Mouse (Mus musculus) MEL (cell line): ENCODE measurements around the gene Pou5f1. TPM values are rescaled to one million over a fixed set of nuclear protein-coding genes. Genes with fewer than 3 reads are reported as not detected.

Experiments used
- DNase-seq: peaks from one replicate; pipeline ENCODE4 v3.0.0; 2011; ENCODE audit warnings: low read depth, low spot score
- H3K27ac ChIP-seq: 2 replicates; pipeline ENCODE4 v1.5.1; 2012; ENCODE audit warnings: low read depth, mild to moderate bottlenecking, control low read depth, low read length, moderate library complexity; ENCODE audit not compliant: control insufficient read depth
- H3K27me3 ChIP-seq, 2 experiments: fragments of 150-350 bp in 1 of 2; sonication (generic) in 1 of 2; 2 replicates each; pipeline ENCODE4 v1.6.1; 2012; ENCODE audit warnings: low read length in 2 of 2, mild to moderate bottlenecking in 2 of 2, improper control_type of control experiment in 1 of 2, moderate library complexity in 1 of 2; ENCODE audit not compliant: insufficient read depth in 2 of 2, control insufficient read depth in 1 of 2
- H3K36me3 ChIP-seq, 2 experiments: 2 replicates each; pipeline ENCODE4 v1.6.1; 2012 to 2014; ENCODE audit warnings: low read length in 2 of 2, improper control_type of control experiment in 1 of 2, inconsistent platforms in 1 of 2, mild to moderate bottlenecking in 1 of 2; ENCODE audit not compliant: insufficient read depth in 2 of 2, control insufficient read depth in 1 of 2
- H3K4me1 ChIP-seq, 2 experiments: fragments of 150-350 bp in 1 of 2; sonication (generic) in 1 of 2; 2 replicates each; pipeline ENCODE4 v1.6.1; 2012; ENCODE audit warnings: low read length in 2 of 2, improper control_type of control experiment in 1 of 2, mild to moderate bottlenecking in 1 of 2; ENCODE audit not compliant: insufficient read depth in 2 of 2, control insufficient read depth in 1 of 2
- H3K4me3 ChIP-seq, 2 experiments: fragments of 150-350 bp in 1 of 2; sonication (generic) in 1 of 2; 2 replicates each; pipeline ENCODE4 v1.5.1; 2012; ENCODE audit warnings: low read depth in 2 of 2, low read length in 2 of 2, mild to moderate bottlenecking in 2 of 2, moderate library complexity in 2 of 2, control low read depth in 1 of 2, improper control_type of control experiment in 1 of 2; ENCODE audit not compliant: control insufficient read depth in 1 of 2, insufficient read depth in 1 of 2
- H3K79me2 ChIP-seq: 2 replicates; pipeline ENCODE4 v1.6.1; 2012; ENCODE audit warnings: mild to moderate bottlenecking, low read length, moderate library complexity; ENCODE audit not compliant: control insufficient read depth, poor library complexity, insufficient read depth
- H3K9ac ChIP-seq: 2 replicates; pipeline ENCODE4 v1.6.1; 2012; ENCODE audit warnings: low read depth, mild to moderate bottlenecking, control low read depth, low read length, moderate library complexity; ENCODE audit not compliant: control insufficient read depth, poor library complexity, severe bottlenecking
- H3K9me3 ChIP-seq: fragments of 150-350 bp; sonication (generic); replicated peaks from 2 replicates; pipeline ENCODE4 v1.6.1; 2012; ENCODE audit warnings: mild to moderate bottlenecking, low read length, improper control_type of control experiment, moderate library complexity; ENCODE audit not compliant: insufficient read depth
- EP300 ChIP-seq, 2 experiments: IDR thresholded peaks; 2 replicates each; pipeline ENCODE4 v1.6.1; 2011; ENCODE audit warnings: improper control_type of control experiment in 2 of 2, low read length in 2 of 2, low read depth in 1 of 2, mild to moderate bottlenecking in 1 of 2
- ETS1 ChIP-seq: IDR thresholded peaks from 2 replicates; pipeline ENCODE4 v1.6.1; 2012; ENCODE audit warnings: low read depth, mild to moderate bottlenecking, inconsistent platforms, low read length, improper control_type of control experiment, moderate library complexity
- HCFC1 ChIP-seq: IDR thresholded peaks from 2 replicates; pipeline ENCODE4 v1.6.1; 2012; ENCODE audit warnings: low read depth, mild to moderate bottlenecking, inconsistent platforms, low read length, improper control_type of control experiment, moderate library complexity
- MAFK ChIP-seq: IDR thresholded peaks from 2 replicates; pipeline ENCODE4 v1.6.1; 2011; ENCODE audit warnings: low read depth, mild to moderate bottlenecking, low read length, improper control_type of control experiment, borderline replicate concordance
- MAX ChIP-seq: IDR thresholded peaks from 2 replicates; pipeline ENCODE4 v1.6.1; 2011; ENCODE audit warnings: low read length, improper control_type of control experiment
- MXI1 ChIP-seq: IDR thresholded peaks from 2 replicates; pipeline ENCODE4 v1.6.1; 2011; ENCODE audit warnings: mild to moderate bottlenecking, low read depth, low read length, improper control_type of control experiment
- MYB ChIP-seq: IDR thresholded peaks from 2 replicates; pipeline ENCODE4 v1.6.1; 2011; ENCODE audit warnings: mild to moderate bottlenecking, low read depth, low read length, improper control_type of control experiment
- NELFE ChIP-seq: IDR thresholded peaks from 2 replicates; pipeline ENCODE4 v1.6.1; 2011; ENCODE audit warnings: low read depth, low read length, improper control_type of control experiment
- NRF1 ChIP-seq: IDR thresholded peaks from 2 replicates; pipeline ENCODE4 v1.6.1; 2014; ENCODE audit warnings: low read depth, mild to moderate bottlenecking, inconsistent platforms, low read length, improper control_type of control experiment, moderate library complexity; ENCODE audit not compliant: poor library complexity, insufficient read depth, severe bottlenecking
- POLR2A ChIP-seq, 2 experiments: IDR thresholded peaks; 2 replicates each; pipeline ENCODE4 v1.6.1; 2011 to 2012; ENCODE audit warnings: low read length in 2 of 2, mild to moderate bottlenecking in 2 of 2, control low read depth in 1 of 2, improper control_type of control experiment in 1 of 2, low read depth in 1 of 2, moderate library complexity in 1 of 2; ENCODE audit not compliant: control insufficient read depth in 1 of 2, insufficient read depth in 1 of 2, poor library complexity in 1 of 2
- RCOR1 ChIP-seq: IDR thresholded peaks from 2 replicates; pipeline ENCODE4 v1.6.1; 2012; ENCODE audit warnings: low read depth, mild to moderate bottlenecking, inconsistent platforms, low read length, improper control_type of control experiment
- SMC3 ChIP-seq: IDR thresholded peaks from 2 replicates; pipeline ENCODE4 v1.6.1; 2011; ENCODE audit warnings: low read depth, low read length, improper control_type of control experiment
- TCF12 ChIP-seq: IDR thresholded peaks from 2 replicates; pipeline ENCODE4 v1.6.1; 2014; ENCODE audit warnings: low read depth, mild to moderate bottlenecking, inconsistent platforms, low read length, improper control_type of control experiment, moderate library complexity
- UBTF ChIP-seq: IDR thresholded peaks from 2 replicates; pipeline ENCODE4 v1.6.1; 2012; ENCODE audit warnings: low read depth, mild to moderate bottlenecking, inconsistent platforms, low read length, improper control_type of control experiment, moderate library complexity, borderline replicate concordance; ENCODE audit not compliant: insufficient read depth
- USF2 ChIP-seq, 2 experiments: IDR thresholded peaks; 2 replicates each; pipeline ENCODE4 v1.6.1; 2011 to 2012; ENCODE audit warnings: improper control_type of control experiment in 2 of 2, low read length in 2 of 2, borderline replicate concordance in 1 of 2, inconsistent platforms in 1 of 2, low read depth in 1 of 2, mild to moderate bottlenecking in 1 of 2; ENCODE audit not compliant: insufficient read depth in 1 of 2
- polyA plus RNA-seq, 2 experiments: library from polyadenylated mRNA; stranded (reverse) in 1 of 2; unstranded in 1 of 2; fragments of >175 nt in 1 of 2; fragments of >200 nt in 1 of 2; gene quantifications; 2 replicates each; pipeline versions ENCODE4 v1.2.1 to v1.2.4; 2012; ENCODE audit warnings: low replicate concordance in 2 of 2, low read depth in 1 of 2; ENCODE audit not compliant: insufficient read length in 2 of 2, insufficient read depth in 1 of 2, missing spikeins in 1 of 2
- total RNA-seq: library from RNA; depleted of rRNA; stranded (reverse); fragments of 300-350 nt; gene quantifications from 2 replicates; pipeline ENCODE4 v1.2.3, GENCODE M21; 2012

The Pou5f1 gene
- total and polyA plus RNA-seq, 3 experiments, result not detected

DNA sequence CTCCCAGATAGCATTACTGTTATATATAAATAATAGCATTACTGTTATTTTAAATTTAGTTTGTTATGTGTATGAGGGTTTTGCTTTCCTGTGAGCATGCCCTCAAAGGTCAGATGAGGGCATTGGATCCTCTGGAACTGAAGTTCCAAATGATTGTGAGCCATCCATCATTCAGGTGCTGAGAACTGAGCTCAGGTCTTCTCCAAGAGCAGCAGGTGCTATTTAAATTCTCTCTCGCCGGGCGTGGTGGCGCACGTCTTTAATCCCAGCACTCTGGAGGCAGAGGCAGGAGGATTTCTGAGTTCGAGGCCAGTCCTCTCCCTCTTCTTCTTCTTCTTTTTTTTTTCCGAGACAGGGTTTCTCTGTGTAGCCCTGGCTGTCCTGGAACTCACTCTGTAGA is 8.7 kb upstream of the Pou5f1 start:
- Histone ChIP-seq H3K79me2 (no peaks in the 10 kb centered on the region), H3K27ac (no peak overlapping the region), H3K4me1 (0 out of 4 replicates have a peak, but pooled peaks cover 0 to 2% of the 10 kb centered on the region in 2 experiments), H3K9me3 (no peaks in the 10 kb centered on the region), H3K36me3 (no peaks in the 10 kb centered on the region), H3K4me3 (no peak overlapping the region), H3K9ac (no peak overlapping the region), H3K27me3 (peaks cover 0 to 4% of the 10 kb centered on the region in 2 experiments; a peak in 2 of 4 replicates)
- TF ChIP-seq MAX, result no peak
- DNase-seq, result no peak

DNA sequence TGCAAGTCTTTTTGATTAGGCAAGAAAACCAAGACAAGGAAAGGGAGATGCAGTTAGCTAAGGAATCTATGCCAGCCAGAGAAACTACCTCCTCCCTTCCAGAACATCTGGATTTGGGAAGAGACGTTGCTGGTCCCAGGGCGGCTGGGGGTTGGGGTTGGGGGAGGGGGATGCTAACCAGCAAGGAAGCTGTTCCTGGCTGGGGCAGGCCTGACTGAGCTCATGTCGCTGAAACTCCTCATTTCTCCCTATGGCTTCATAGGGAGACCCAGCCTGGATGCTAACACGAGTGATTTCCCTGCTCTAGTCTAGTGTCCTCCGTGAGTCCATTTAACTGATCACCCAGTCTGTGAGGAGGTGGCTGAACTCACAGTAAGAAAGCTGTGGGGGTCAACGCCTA is 3.6 kb upstream of the Pou5f1 start:
- Histone ChIP-seq H3K4me3 (no peak overlapping the region), H3K27me3 (no peaks in the 10 kb centered on the region; a peak in 1 of 4 replicates), H3K27ac (no peak overlapping the region), H3K4me1 (0 out of 4 replicates have a peak, but pooled peaks cover 0 to 2% of the 10 kb centered on the region in 2 experiments), H3K36me3 (no peaks in the 10 kb centered on the region), H3K9me3 (no peaks in the 10 kb centered on the region)
- DNase-seq, result no peak
- TF ChIP-seq MAX (no peak), EP300 (IDR thresholded peaks at IDR 0.05; ENCODE audit: low read depth in 1 of 2, low read length in 2 of 2) (no peak), MXI1 (no peak), SMC3 (no peak), RCOR1 (no peak), TCF12 (no peak), UBTF (no peak), NRF1 (no peak), MYB (no peak), NELFE (no peak), USF2 (IDR thresholded peaks at IDR 0.05; ENCODE audit: borderline replicate concordance in 1 of 2, insufficient read depth in 1 of 2, low read depth in 1 of 2, low read length in 2 of 2) (no peak), POLR2A (IDR thresholded peaks at IDR 0.05; ENCODE audit: control insufficient read depth in 1 of 2, insufficient read depth in 1 of 2, low read depth in 1 of 2, low read length in 2 of 2, poor library complexity in 1 of 2) (no peak), MAFK (no peak)
- TF ChIP-seq, all 39 proteins: peak for 0
- Histone ChIP-seq H3K79me2 (no peaks in the 10 kb centered on the region), H3K9ac (no peak overlapping the region)

DNA sequence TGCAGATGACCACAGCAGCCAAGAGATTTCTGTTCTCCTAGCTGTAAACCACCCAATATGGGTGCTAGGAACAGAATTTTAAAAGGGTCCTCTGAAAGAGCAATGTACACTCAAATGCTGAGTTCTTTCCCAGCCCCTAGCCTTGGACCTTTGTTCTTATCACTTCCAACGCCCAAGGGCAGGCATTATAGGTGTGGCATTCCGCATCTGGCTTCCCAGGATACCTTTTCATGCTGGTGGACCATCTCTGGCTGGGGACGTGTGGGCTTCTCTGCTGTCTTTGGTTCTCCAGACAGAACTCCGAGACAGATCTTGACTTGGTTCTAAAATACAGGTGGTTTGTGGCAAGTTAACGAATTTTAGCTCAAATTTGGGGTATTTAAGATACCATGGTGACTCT is 3.1 kb upstream of the Pou5f1 start:
- Histone ChIP-seq H3K79me2 (no peaks in the 10 kb centered on the region), H3K27ac (no peak overlapping the region), H3K27me3 (no peaks in the 10 kb centered on the region; a peak in 1 of 4 replicates), H3K9me3 (no peaks in the 10 kb centered on the region), H3K36me3 (no peaks in the 10 kb centered on the region), H3K4me1 (0 out of 4 replicates have a peak, but pooled peaks cover 0 to 2% of the 10 kb centered on the region in 2 experiments), H3K9ac (no peak overlapping the region), H3K4me3 (no peak overlapping the region)
- no peak for DNase-seq
- TF ChIP-seq ETS1, result no peak
- no peak for TF ChIP-seq HCFC1
- TF ChIP-seq EP300 (IDR thresholded peaks at IDR 0.05; ENCODE audit: low read depth in 1 of 2, low read length in 2 of 2), result no peak
